Mouse (Mus musculus) lung, postnatal 4 days (tissue): ENCODE results near the gene Pus1.
"Not testable (repeated sequence)": the region's sequence is repeated elsewhere in the genome, so short reads cannot be mapped to it uniquely, and the experiment has no call there.

Experiments used
- DNase-seq, 2 experiments: peaks; one replicate each; pipeline ENCODE4 v3.0.0; 2021

Pus1 gene

DNA sequence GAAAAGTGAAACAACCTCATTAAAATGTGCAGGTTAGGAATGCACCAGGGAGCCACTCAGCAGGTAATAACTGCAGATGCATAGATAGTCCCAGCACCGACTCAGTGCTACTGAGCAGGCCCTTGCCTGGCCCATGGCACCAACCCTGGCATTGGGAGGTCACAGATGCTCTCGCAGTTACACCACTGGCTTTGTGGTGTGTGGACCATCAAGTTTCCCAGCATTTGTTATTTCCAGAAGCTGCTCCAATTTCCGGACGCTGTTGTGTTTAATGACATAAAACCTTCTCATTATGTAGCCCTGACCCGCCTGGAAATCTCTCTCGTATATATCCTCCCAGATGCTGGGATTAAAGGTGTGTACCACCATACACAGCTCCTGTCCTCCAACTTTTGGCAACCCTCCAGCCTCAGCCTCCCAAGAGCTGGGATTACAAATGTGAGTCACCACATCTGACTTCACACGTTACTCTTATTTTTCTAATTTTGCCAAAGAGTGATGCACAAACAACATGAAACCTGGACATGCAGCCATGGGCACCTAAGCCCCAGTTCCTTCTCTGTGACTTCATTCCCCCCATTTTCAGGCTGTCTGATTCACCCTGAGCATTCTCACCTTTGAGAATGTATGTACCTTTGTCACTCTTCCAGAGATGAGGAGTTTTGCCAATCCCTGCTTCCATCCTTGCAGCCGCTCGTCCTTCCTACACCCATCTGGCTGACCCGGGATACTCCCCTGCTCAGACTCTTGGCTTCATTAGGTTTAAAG lies 486 bp upstream of the Pus1 start:
- DNase-seq, result no peak

DNA sequence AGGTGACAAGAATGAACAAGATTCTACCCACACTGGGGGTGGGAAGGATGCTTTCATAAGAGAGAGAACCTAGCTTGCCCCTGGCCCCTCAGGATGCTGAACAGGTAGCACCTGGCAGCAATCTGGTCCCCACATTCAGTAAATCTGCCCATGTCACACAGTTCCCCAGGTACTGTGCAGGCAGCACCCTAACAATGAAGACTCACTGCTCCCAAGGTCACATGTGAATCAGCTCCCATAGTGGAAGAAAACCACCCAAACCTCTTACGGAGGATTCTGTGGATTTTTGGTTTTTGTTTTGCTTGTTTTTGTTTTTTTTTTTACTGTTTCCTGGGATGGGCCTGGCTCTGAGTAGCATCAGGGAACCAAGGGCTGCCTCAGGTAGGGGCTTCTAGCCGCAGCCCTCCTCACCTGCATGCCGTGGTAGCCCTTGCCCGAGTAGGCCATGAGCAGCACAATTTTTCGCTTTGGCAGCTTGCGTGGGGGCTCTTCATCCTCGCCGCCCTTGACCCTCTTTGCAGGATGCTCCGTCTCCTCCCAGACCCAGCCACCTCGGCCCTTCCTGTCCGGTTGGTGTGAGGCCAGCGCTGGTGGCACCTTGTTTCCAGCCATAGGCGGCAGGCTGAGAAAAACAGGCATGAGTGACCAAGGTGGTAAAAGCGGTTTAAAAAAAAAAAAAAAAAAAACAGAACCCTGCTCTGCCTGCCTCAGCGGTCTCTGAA lies 1.0 kb downstream of the Pus1 start:
- peak in 1 of 2 experiments; percentile 24 for DNase-seq

DNA sequence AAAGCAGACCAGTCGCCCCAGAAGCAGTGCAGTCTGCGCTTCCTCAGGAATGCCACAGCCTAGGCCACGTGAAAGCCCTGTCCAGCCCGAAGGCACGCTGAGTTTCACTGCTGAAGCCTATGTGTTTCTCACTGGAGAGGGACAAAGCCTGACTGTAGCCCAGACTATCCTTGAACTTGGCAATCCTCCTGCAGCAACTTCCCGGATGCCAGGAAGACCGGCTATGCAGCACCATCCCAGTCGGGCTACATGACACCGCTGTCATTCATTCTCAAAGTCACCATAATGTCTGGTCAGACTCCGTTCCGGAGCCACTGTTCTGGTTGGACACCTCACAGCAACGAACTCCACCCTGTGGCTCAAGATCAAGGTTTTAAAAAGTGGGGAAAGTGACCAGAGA lies 2.2 kb downstream of the Pus1 start:
- DNase-seq, result peak in 1 of 2 experiments; percentile 18

DNA sequence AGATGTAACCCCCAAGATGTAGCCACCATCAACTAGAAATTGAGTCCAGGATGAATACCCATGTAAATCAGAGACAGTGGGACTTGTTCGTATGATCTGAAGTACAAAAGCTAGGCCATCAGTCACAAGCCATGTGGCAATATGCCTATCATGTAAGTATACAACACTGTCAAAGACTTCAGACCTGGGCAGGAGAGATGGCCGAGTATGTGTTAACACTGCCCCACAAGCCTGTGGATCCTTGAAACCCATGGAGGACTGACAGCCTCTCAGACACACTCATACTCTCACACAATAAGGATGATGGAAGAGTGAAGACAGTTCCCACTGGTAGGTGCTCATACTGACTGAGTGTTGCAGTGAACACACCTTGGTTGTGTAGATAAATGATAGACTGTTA lies 4.3 kb downstream of the Pus1 start:
- DNase-seq, result no peak

DNA sequence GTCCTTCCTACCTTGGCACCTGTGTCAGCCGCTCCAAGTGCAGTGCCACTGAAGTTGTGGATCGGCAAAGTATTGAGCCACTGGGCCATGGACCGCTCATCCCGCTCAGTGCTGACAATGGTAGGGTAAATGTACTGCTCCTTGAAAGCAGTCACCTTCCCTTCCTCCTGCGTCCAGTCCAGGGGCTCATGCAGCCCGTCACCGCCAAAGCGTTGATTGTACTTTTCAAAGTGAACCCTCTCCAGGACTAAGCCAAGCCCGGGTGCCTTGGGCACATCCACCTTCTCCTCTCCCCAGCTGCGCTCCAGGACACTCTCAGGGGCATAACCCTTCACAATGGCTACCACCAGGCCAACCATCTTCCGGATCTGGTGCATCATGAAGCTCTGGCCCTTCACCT lies 5.9 kb downstream of the Pus1 start:
- peak in 1 of 2 experiments; percentile 20 for DNase-seq

DNA sequence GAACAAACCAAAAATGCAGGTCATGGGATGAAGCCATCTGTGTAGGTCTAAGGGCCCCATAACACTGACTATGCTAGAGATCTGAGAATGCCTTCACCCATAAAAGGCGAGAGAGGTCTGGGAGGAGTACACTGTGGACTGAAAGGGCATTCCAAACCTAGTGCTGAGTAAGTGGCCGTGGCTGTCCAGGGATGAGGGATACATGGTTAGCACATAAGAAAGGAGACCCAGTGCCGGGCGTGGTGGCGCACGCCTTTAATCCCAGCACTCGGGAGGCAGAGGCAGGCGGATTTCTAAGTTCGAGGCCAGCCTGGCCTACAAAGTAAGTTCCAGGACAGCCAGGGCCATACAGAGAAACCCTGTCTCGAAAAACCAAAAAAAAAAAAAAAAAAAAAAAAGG lies 7.5 kb downstream of the Pus1 start:
- DNase-seq, result not testable (repeated sequence)

DNA sequence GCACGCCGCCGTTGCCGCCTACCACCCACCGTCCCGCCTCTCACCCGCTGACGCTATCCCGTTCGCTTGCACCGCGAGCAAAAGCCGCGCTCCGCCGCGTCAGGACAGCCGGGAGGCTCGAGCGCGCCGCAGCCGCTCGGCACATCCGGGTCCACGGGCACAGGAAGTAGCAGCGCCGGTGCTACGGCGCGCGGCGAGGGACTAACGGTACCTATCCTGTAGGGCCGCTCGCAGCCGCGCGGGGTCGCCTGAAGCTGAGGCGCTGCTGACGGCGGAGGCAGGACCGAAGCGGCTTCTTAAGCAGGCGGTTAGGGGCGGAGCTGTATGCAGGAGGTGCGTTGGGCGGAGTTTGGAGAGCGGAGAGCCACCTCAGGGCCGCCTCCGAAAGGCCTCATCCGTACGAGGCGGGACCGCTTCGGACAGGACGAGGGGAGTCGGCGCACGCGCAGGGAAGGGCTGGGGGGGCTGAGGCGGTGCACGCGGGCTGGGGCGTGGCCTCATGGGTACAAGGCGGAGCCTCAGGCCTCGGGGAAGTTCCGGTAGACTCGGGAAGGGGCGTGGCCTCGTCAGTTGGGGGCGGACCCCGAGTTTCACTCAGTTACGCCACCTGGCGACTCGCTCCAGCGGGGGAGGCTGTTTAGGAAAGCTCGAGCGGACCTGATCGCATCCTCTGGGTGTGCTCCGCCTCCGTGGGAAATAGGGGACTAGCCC lies 9.9 kb downstream of the Pus1 start, which contains the start of gene Ep400:
Ep400 (minus strand) TSS at position 270 of the 711 bp plus-strand sequence.
- DNase-seq, result peak; percentile 100

DNA sequence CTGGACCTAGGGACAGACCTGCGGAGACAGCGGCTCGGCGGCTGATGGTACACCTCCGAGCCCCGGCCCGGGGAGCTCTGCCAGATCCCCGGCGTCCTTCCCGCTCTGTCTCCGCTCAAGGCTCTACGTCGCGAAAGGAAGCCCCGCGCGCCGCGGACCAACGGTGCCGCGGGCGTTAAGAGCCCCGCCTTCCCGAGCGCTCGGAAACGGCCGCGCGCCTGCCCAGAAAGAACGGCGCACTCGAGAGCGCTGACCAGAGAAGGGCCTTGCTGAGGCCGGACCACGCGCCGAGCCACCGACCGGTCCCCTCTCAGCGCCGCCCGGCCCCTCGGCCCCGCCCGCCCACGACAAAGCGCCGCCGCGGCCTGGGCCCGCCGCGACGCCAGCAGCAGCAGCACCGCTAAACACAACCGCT lies 10.4 kb downstream of the Pus1 start:
- no peak for DNase-seq

DNA sequence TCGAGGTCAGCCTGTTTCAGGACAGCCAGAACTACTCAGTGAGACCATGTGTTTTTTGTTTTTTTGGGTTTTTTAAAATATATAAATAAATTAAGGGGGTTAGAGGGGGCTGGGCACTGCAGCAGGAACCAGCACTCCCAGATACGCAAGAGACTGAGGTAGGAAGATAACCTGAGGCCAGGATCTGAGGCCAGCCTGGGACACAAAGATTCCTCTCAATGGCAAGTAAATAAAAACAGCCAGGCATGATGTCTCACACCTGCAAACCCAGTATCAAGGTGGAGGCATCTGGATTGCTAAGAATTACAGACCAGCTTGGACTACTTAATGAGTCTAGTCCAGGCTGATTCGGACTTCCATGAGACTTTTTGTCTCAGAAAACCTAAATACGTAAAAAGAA lies 11.2 kb downstream of the Pus1 start:
- DNase-seq, result no peak

DNA sequence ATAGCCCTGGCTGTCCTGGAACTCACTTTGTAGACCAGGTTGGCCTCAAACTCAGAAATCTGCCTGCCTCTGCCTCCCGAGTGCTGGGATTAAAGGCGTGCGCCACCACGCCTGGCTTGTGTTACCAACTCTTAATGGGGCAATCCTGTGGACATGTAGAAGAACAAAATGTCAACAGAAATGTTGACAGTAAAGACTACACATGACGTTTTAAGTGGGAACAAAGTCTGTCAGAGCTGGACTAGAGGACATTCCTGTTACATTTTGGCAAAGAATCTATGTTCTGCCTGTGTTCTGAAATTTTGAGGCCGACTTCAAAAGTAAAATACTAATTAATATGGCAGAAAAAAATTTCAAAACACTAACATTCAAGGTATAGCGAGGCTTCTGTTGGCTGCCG lies 16.6 kb downstream of the Pus1 start:
- no peak for DNase-seq

DNA sequence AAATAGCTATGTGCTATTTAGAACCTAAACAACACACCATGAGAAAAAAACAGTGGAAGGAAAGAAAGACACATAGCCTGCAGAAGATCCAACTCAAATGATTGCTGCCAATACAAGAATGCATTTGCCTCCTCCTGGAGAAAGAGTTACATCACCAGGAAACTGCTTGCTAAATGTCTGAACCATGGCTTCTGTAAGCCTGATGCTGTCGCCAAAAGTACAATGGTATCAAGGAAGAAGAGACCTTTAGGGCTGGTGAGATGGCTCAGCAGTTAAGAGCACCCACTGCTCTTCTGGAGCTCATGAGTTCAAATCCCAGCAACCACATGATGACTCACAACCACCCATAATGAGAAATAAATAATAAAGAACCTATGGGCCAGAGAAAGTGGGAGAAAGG lies 35.4 kb downstream of the Pus1 start:
- no peak for DNase-seq

DNA sequence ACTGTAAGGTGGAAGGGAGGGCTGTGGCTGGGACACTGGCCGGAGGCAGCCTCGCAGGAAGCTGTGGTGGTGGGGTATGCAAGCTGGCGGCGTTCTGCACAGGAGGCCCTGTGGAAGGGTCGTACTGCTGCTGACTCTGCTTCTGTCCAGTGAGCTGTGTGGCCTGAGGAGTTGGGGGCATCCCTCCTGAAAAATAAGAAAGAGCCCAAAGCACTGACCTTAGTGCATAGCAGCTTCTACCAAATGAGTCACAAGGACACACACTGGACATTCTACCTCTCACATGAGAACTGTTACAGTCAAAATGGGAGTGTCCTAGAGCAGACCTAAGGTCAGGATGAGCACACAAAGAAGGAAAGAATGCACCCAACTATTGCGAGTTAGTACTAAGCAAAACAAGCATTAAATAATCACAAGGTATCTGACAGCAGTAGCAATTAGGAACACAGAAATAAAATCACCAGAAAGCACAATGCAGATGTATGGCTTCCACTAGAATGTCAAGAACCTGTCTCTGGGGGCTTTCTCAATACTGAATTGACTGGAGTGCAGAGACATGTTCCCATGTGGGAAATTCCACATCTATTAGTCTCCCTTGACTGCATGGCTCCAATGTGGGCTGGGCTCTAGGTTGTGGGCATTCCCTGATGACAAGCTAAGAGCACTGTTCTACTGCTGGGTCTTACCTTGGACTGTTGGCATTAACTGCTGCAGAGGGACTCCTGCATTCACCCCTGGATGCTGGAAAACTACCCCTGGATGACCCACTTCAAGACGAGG lies 40.8 kb downstream of the Pus1 start:
- DNase-seq, result no peak

DNA sequence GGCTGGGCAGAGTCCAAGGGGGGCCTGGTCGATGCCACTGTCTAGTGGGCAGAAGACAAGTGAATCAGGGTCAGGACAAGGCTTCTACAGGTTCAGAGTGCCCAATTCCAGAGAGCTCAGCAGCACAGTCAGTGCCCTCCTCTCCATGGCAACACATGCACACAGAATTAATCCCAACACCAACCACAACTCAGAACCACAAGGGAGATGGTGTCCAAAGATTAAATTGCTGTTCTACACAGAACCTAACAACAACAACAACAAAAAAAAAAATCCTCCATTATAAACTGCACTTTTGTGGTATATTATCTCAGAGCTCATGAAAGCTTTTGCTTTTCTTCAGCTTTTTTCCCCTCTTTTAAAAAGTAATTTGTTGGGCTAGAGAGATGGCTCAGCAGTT lies 44.9 kb downstream of the Pus1 start:
- DNase-seq, result no peak

DNA sequence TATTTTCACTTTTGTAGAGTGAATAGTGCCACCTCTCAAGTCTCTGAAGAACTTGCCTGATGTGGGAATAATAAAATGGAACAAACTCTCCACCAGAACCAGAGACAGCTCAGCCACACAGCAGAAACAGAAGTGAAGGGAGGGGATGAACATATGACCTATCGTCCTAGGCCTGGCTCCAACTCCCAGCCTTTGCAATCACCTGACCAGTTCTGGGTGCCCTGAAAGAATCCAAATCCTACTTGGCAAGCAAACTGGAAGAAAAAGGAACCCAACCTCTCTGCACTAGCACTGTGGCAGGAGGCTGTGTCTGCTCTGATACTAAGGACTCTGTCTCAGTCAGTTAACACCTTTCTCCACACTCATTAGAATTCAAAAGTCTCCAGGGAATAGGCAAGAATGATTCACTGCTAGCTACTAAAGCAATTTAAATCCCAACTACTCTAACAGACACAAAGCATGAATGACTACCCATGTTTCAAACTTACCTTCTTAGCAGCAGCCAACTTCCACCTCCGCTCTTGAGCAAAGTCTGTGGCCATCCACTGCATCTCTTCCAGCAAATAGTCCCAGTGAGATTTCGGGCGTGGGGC lies 47.1 kb downstream of the Pus1 start:
- DNase-seq, result no peak

DNA sequence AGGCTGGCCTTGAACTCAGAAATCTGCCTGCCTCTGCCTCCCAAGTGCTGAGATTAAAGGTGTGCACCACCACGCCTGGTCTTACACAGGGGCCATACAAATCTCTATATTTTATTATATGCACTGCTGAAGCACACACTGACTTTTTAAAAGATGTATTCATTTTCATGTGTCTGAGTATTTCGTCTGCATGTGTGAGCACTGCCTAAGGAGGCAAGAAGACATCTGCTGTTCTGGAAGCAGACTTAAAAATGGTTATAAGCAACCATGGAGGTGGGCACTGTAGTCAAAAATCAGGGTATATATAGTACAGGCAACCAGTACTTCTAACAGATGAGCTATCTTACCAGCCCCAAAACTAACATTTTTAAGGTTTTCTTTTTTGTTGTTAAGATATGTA lies 49.2 kb downstream of the Pus1 start:
- DNase-seq, result no peak

DNA sequence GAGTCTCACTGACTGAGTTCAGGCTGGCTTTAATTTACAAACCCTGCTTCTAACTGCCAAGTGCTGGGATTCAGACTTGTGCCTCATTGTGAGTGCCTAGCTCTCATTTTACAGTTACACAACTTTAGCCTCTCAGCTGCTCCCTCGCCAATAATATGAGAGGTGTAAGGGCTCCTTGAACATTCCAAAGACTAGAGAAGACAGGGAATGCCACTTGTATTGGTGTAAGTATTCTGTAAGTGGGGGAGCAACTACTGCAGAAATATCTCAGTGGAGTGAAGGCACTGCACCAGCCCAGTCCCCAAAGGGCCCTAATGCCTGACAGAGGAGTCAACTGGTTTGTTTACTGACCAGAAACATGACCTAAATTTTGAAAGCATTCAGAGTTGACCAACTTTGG lies 52.6 kb downstream of the Pus1 start:
- DNase-seq, result peak; percentile 20 to 41
